Mouse (Mus musculus): ENCODE results near the gene Abl1.

Abl1 gene

DNA sequence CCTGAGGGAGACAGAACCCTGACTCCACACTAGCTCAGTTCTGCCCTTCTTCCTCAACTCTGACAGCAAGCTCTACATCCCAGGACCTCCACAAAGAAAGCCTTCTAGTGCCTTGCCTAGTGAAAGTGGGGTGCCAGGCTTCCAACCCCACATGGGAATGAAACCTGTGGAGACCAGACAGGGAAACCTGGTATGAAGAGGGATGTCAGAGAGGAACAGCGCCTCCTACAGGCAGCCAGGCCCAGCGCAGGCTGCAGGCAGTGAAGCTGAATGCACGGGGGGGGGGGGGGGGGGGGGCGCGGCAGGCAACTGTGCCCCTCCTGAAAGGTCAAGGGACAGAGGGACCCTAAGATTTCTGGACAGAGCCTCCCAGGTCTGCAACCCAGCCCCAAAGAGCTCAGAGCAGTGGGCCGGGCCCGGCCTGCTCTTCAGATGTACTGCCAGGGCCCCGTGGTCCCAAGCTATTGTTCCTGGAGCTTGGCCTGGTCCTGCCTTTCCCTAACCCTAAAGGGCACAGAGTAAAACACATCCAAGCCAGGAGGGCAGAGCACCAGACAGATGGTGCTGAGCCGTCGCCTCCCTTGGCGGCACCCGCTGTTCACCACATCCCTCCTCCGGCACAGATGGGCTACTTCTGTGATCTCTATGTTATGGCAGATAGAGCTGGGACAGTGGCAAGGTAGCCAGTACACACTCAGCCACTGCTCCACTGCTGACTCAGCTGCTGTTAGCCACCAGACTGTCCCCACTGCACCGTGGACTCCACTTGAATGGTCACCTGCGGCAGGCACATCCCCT, 136.0 kb downstream of the Abl1 start:
- DNase-seq (ENCODE audit: low read depth, low spot score): no peak

DNA sequence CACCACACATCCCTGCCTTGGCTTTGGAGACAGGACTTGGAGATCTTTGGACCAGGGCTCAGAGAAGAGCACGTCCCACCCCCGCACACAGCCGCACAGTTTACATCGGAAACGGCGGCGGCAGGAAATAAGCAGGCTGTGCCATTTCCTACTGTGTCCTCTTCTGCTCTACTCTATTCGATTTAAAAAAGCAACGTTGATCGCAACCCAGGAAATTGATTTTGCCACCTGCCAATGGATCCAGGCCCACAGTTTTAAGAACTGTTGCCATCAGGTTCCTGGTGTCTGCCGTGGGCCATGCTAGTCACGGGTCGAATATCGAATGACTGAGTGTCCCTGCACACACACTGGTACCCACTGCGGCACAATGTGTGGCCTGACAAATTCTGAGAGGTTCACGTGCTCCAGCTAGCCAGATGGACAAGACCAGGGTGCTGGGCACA, 137.3 kb downstream of the Abl1 start:
- no peak for DNase-seq (ENCODE audit: low read depth, low spot score)

DNA sequence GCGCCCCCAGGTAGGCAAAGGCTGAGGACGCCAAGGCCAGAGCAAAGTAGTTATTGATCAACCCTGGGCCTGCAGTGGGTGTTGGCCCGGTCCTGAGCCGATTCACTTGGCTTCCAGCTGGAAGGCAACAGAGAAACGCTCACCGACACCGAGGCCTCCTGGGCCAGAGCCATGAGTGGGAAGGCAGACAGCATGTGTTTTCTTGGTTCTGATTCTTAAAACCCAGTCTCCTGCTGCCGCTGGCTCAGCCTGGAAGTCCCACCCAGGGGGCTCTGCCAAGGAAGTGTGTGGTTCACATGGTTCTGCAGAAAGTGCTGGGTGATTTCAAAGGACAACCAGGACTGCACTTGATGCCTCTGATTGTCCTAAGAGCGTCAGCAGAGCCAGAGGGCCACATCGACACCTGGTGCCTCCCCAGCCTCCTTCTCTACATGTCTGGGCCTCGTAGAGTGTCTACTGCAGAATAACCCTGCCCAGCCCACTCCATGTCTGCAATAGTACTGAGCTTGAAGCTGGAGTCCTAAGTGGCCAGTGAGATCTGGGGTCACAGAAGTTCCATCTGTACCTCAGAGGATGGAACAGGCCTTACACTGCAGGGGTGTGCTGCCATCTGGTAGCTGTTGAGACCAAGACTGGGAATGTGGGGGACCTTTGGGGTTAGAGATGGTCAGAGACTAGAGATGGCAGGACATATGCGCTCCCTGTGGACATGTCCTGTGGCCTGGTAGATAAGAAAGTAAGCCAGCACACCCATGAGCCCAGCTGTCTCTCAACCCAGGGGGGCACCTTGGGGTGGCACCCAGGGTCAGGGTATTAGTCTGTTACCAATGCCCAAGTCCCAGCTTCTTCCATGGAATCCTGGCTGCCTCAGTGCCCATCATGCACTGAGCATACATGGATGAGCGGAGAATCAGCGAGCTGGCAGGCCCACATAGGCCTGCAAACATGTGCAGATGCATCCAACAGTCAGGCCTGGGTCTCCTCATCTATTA, 138.2 kb downstream of the Abl1 start:
- no peak for DNase-seq (ENCODE audit: low read depth, low spot score)

DNA sequence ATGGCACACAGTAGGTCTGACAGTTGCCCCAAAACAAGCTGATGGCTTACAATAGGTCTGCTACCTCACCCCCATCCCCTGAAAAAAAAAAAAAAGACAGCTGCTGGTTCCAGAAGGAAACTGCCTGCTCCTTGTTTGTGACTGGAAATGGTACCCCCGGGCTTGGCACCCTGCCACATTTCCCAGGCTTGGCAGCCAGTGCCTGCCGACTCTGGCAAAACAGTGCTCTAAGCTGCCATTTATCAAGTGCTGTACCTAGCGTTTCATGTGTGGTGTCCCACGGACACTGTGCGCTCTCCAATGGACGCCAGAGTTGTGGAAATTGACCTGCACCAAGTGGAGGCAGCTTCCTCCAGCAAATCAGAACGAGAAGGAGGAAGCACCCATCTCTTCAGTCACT, 139.7 kb downstream of the Abl1 start:
- no peak for DNase-seq (ENCODE audit: low read depth, low spot score)

DNA sequence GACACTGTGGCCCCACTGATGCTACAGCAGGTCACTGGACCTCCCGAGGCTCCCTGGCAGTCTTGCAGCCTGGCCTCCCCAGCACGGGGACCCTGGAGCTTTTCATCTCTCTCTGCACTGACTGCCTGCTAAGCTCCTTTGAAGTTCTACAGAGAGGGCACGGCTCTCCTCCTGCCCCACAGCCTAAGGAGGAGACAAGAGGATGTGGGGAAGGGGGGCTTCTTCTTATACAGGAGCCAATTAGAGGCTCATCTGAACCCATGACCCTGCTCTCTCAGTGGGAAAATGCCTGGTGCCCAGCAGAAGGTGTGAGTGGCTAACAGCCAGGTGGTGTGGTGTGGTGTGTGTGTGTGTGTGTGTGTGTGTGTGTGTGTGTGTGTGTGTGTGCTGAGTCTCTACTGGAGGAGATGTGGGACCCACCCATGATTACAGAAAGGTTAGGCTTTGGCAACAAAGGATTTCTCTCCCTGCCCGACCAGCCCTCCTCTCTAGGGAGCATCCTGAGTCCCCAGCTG, 140.2 kb downstream of the Abl1 start:
- DNase-seq (ENCODE audit: low read depth, low spot score): no peak

DNA sequence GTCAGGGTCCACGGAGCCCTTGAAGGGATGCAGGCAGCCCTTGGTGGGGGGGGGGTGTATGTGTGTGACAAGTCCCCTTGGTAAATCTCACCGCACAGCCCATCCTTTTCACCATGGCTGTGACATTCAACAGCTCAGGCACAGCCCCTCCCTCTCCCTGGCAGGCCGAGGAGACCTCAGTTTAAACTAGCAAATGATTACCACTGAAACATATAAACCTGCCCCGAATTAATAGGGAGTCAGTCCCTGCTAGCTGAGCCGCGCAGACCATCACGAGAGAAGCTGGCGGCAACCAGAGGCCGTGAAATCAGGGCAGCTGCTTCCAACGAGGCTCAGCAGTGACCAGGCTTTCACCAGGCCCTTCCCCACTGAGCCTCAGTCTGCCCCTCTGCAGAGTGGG, 147.9 kb downstream of the Abl1 start:
- DNase-seq (ENCODE audit: low read depth, low spot score): no peak

DNA sequence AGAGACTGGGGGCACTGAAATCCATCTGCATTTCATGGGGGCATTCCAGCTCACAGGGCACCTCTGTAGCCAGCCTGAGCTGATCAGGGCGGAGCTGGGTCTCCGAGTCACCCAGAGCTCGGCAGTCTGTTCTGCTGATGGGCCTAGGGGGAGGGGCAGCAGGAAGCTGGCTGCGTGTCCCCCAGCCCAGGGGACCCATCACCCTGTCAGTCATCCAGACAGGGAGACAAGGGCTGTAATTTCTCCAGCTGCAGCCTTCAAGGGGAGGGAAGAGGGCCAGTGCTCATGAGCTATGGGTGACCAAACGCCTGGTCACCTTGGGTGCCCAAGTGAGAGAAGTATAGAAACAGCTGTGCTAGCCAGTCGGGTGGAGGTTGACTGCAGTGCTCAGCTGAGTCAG, 148.8 kb downstream of the Abl1 start:
- no peak for DNase-seq (ENCODE audit: low read depth, low spot score)

DNA sequence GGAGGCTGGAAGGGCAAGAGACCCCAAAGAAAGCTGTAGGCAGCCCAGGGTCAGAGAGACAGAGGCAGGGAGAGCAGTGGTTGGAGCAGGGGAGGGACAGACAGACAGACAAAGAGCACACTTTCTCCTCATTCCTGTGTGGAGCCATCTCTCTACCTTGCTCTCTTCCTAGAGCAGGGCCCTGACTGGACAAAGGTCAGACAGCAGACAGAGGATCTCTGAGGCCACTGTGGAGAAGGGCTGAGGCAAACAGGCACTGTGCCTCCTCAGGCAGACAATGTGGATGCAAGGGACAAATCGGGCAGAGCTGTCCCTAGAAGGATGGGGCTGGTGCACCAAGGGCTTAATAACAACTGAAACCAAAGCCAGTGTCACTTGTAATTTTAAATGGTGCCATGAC, 150.7 kb downstream of the Abl1 start:
- no peak for DNase-seq (ENCODE audit: low read depth, low spot score)

DNA sequence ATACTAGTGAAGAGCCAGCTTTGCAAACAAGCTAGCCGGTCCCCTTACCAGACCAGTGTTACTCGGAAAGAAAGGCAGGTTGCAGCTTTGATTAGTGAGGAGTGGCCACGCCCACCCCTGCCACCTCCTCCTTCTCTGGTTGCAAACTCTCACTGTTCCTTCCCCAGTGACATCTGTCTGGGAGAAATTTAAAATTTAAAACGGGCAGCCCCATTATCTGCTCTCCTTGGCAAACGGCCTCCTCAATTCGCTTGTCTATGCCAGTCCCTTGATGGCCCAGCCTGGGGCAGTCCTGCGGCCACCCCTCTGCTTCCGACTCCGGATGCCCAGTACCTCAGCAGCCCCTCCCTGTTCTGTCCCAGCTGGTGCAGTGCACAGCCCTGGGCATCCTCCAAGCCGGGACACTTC, 156.6 kb downstream of the Abl1 start:
- no peak for DNase-seq (ENCODE audit: low read depth, low spot score)

DNA sequence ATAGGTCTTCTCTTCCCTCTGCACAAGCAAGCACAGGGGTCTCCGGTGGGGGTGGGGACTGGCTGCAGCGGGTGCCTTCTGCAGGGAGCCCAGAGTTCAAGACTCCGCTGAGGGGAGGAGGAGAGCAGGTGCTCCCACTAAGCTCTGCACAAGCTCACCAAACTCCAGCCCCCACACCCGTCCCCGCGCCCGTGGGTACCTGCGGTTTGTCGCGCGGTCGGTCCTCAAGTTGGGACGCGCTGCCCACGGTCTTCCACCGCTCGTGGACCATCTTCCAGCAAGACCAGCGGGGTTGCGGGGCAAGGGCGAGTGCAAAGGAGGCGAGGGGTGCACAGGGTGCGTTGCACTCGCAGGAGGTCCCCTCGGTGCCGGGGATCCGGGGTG, 157.3 kb downstream of the Abl1 start:
- DNase-seq (ENCODE audit: low read depth, low spot score): no peak

DNA sequence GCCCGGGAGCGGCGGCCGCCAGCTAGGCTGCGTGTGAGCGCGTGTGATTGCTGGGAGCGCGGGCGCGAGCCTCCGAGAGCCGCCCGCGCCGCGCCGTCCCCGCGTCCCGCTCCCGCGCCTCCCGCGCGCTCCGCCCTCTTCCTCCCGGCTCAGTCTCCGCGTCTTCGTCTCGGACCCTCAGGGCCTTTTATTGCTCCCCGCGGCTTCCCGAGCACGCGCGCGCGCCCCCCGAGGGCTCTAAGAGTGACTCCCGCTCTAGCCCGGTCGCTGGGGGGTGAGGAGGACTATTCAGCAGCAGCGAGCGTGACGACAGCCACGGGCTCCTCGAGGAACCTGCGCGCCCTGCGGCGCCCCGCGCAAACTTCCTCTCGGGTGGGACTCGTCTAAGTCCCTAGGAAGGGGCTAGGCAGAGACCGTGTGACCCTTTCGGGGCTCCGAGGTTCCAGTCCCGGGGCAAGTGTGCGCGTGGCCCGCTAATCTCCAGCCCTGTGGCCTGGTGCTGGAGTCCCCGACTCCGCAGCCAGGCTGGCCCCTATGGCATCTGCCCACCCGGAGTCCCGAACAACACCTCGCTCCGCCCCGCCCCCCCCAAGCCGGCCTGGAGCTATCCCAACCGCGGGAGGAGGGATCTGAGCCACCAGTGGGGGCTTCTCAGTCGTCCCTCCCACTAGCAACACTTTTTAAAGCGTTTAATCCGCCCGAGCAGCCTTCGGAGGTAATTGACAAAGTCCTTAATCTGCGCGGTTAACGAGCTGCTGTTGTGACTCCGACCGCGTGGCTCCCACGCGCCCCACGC, 157.9 kb downstream of the Abl1 start, which contains the start of gene Fibcd1:
TSS of gene Fibcd1 (minus strand) at position 110 of the 796 bp plus-strand sequence.
- no peak for DNase-seq (ENCODE audit: low read depth, low spot score)

DNA sequence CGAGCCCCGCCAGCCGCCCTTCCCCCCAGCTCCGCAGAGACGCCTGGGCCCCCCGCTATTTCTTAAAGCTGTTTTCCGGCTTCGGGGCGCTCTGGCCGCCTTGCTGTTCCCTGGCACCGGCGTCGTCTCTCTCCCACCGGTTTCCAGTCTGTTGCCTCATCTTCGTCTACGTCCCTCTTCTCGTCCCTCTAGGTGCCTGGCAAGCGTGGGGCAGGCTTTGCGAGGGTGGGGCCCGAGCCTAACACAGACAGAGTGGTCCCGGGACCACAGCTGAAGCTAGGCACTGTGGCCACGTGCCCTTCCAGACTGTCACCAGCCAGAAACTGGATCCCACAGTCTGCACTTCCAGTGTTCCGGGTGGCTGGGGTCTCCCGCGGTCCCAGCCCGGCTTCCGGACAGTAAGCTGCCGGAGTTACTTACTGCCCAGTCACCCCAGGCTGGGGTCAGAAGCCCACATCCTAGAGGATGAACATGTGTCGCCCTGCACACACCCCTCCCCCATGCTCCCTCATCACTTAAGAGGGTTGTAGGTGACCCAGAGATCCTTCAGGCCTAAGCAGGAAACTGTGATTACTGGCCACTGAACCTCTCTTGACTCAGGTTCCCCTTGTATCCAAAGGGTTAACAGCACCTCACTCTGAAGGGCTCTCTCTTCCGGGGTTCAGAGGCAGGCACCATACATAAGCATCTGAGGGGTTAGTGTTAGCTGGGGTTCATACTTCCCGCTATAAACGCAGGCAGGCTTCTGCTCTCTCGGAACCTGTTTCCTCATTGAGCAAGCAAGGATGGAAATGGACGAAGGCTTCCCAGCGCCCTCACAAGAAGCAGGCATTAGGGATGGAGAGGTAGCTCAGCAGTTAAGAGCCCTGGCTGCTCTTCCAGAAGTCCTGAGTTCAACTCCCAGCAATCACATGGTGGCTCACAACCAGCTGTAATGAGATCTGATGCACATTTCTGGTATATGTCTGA, 158.8 kb downstream of the Abl1 start:
- no peak for DNase-seq (ENCODE audit: low read depth, low spot score)

DNA sequence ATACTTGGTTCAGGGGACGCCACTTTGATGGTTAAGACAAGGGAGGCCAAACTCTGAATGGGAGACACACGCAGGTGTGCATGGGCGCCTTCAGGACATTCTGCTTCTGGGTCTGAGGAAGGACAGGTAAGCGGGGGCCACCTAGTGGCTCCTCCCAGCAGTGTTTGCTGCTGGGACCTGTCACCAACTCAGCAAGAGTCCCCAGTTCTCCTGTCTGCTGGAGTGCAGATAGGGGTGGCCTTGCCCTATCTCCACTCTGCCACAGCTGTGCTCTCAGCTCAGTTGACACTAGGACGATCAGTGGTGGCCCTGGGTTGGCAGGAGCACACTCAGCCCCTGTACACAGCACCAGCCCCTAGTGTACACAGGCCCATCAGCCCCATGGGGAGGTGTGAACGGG, 159.7 kb downstream of the Abl1 start:
- no peak for DNase-seq (ENCODE audit: low read depth, low spot score)

DNA sequence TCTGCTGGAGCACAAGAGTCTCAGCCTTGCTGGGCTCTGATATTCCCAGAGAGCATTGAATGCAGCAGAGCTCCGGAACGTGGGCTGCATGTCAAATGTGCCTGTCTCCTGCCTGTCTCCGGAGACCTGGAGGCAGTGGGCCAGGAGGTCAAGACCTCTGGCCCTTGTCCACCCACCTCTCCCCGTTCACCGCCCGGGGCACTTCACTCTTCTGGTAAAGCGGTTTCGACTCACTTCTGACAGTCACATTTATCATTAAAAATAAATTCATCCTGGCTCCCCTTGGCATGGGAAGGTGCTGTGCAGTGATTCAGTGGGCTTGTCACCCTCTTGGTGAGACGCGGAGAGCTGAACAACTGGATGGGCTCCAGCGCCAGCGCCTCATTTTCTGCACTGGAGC, 162.0 kb downstream of the Abl1 start:
- DNase-seq (ENCODE audit: low read depth, low spot score): no peak
